Mouse (Mus musculus) liver, embryonic 12.5 days (tissue): ENCODE data around the gene Kmt2b. TPM values are rescaled to one million over a fixed set of nuclear protein-coding genes. Genes with fewer than 3 reads are reported as not detected.

ENCODE experiments used
- ATAC-seq: fragments of 200-750 bp; cut with Nextera tagmentation; 2 replicates; pipeline ENCODE4 v1.8.0; 2017; ENCODE audit warnings: moderate number of reproducible peaks, mild to moderate bottlenecking, moderate library complexity
- H3K27ac ChIP-seq: fragments of 300-500 bp; sonication (generic); 2 replicates; pipeline ENCODE4 v1.5.1; 2016; ENCODE audit warnings: mild to moderate bottlenecking
- H3K27me3 ChIP-seq: fragments of 300-500 bp; sonication (generic); replicated peaks from 2 replicates; pipeline ENCODE4 v1.6.1; 2016; ENCODE audit warnings: mild to moderate bottlenecking, moderate library complexity
- H3K36me3 ChIP-seq: fragments of 300-500 bp; sonication (generic); 2 replicates; pipeline ENCODE4 v1.6.1; 2016; ENCODE audit warnings: mild to moderate bottlenecking, moderate library complexity
- H3K4me1 ChIP-seq: fragments of 300-500 bp; sonication (generic); 2 replicates; pipeline ENCODE4 v1.6.1; 2016
- H3K4me2 ChIP-seq: fragments of 300-500 bp; sonication (generic); 2 replicates; pipeline ENCODE4 v1.6.1; 2016; ENCODE audit warnings: mild to moderate bottlenecking, moderate library complexity
- H3K4me3 ChIP-seq: fragments of 300-500 bp; sonication (generic); 2 replicates; pipeline ENCODE4 v1.5.1; 2016; ENCODE audit warnings: mild to moderate bottlenecking, moderate library complexity
- H3K9ac ChIP-seq: fragments of 300-500 bp; sonication (generic); 2 replicates; pipeline ENCODE4 v1.6.1; 2016; ENCODE audit warnings: mild to moderate bottlenecking, moderate library complexity
- H3K9me3 ChIP-seq: fragments of 300-500 bp; sonication (generic); replicated peaks from 2 replicates; pipeline ENCODE4 v1.6.1; 2016; ENCODE audit warnings: mild to moderate bottlenecking, moderate library complexity
- WGBS: fragments of 180-500 bp; shearing (Covaris S2); methylation state at CpG from one replicate; pipeline ENCODE4 v1.1.7; 2016; ENCODE audit not compliant: insufficient replicate concordance; 5-methylcytosine and 5-hydroxymethylcytosine counted together
- microRNA-seq: library from miRNA; unstranded; fragments of <30 nt; microRNA quantifications from one replicate; pipeline ENCODE4, GENCODE M21; 2017
- polyA plus RNA-seq: library from polyadenylated mRNA; unstranded; fragments of >200 nt; fragmentation: Nextera tagmentation; extraction: Ambion mirVana; gene quantifications from 2 replicates; pipeline ENCODE4 v1.2.1, GENCODE M21; 2016

Gene Kmt2b
- polyA plus RNA-seq, 1 experiment from 2014 or later: 4.9 TPM

DNA sequence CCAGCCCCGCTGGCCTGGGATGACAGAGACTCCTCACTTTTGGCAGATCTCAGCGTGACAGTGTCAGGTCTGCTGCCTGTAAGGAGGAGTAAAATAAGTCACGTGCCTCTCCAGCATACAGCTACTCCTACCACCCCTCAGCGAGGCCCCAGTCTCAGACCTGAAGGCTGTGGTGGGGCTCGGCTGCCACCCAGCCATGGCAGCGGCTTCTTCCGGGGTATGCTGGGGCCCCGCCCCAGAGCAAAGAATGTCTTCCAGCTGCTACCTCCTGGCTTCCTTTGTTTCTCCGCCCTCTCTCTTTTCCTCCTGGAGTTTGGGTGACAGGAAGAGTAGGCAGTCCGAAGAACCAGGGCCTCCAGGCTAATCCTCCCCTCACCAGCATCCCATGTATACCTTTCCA lies 62.6 kb downstream of the Kmt2b start:
- ATAC-seq: no peak
- H3K4me3 ChIP-seq: no peak overlapping the region
- 48% methylated on average over 10 of the region's 10 CpGs for WGBS

GRCm38 (mm10) chr7:30524487-30524886 lies 64.0 kb downstream of the Kmt2b start:
- Histone ChIP-seq H3K27ac (no peak overlapping the region), H3K36me3 (peaks cover 62% of the 10 kb centered on the region), H3K9me3 (no peaks in the 10 kb centered on the region), H3K9ac (no peak overlapping the region), H3K4me3 (no peak overlapping the region), H3K4me1 (peaks cover 6% of the 10 kb centered on the region; the same call in 1 of the 2 replicates), H3K4me2 (no peak overlapping the region), H3K27me3 (0 out of 2 replicates have a peak, but pooled peaks cover 3% of the 10 kb centered on the region)
- ATAC-seq: no peak
- 80% methylated on average over 6 of the region's 6 CpGs for WGBS

More for the DNA sequence above, 62.6 kb downstream of the Kmt2b start:
- Histone ChIP-seq H3K4me2 (no peak overlapping the region), H3K9ac (no peak overlapping the region), H3K36me3 (peaks cover 77% of the 10 kb centered on the region), H3K9me3 (no peaks in the 10 kb centered on the region), H3K27ac (no peak overlapping the region), H3K4me1 (peaks cover 6% of the 10 kb centered on the region; the same call in 1 of the 2 replicates), H3K27me3 (no peaks in the 10 kb centered on the region)

GRCm38 (mm10) chr7:30522871-30523270 lies 65.7 kb downstream of the Kmt2b start:
- ATAC-seq: no peak
- no peak overlapping the region for H3K27ac ChIP-seq
- 85% methylated on average over 10 of the region's 10 CpGs for WGBS
- peaks cover 6% of the 10 kb centered on the region; the same call in 1 of the 2 replicates for H3K4me1 ChIP-seq
- peaks cover 46% of the 10 kb centered on the region for H3K36me3 ChIP-seq
- 0 out of 2 replicates have a peak, but pooled peaks cover 3% of the 10 kb centered on the region for H3K27me3 ChIP-seq
- no peak overlapping the region for H3K9ac ChIP-seq
- H3K4me3 ChIP-seq: no peak overlapping the region
- no peak overlapping the region for H3K4me2 ChIP-seq
- no peaks in the 10 kb centered on the region for H3K9me3 ChIP-seq

- WGBS: 72% methylated on average over 5 of the region's 5 CpGs
- no peaks in the 10 kb centered on the region for H3K9me3 ChIP-seq
- H3K4me3 ChIP-seq: no peak overlapping the region
- ATAC-seq: no peak
- H3K4me2 ChIP-seq: no peak overlapping the region
- H3K27ac ChIP-seq: no peak overlapping the region
- H3K27me3 ChIP-seq: 0 out of 2 replicates have a peak, but pooled peaks cover 3% of the 10 kb centered on the region
- H3K9ac ChIP-seq: no peak overlapping the region
- H3K4me1 ChIP-seq: 0 out of 2 replicates have a peak, but pooled peaks cover under 1% of the 10 kb centered on the region
- H3K36me3 ChIP-seq: peaks cover 26% of the 10 kb centered on the region
These were observed 67.7 kb downstream of the Kmt2b start for GRCm38 (mm10) chr7:30520856-30521255.

GRCm38 (mm10) chr7:30520396-30520795 lies 68.1 kb downstream of the Kmt2b start:
- WGBS: 57% methylated on average over 4 of the region's 4 CpGs
- Histone ChIP-seq H3K9ac (no peak overlapping the region), H3K9me3 (no peaks in the 10 kb centered on the region), H3K4me2 (no peak overlapping the region), H3K27ac (no peak overlapping the region), H3K4me3 (no peak overlapping the region), H3K36me3 (peaks cover 21% of the 10 kb centered on the region), H3K4me1 (no peaks in the 10 kb centered on the region), H3K27me3 (0 out of 2 replicates have a peak, but pooled peaks cover 3% of the 10 kb centered on the region)
- ATAC-seq: no peak

Small RNA genes within 50 kb of the gene (microRNA-seq; reads per million reads assigned to microRNA genes)
- gene Gm38670 (4.2 reads per million, percentile 6 among the genes with 10 or more reads in this experiment), gene Mir3569 (not detected)

Other genes starting within 250 kb of the Kmt2b start
- gene Lrfn3, start 226.0 kb downstream of the Kmt2b start, polyA plus RNA-seq: 1.9 and 2.1 TPM in 2 replicates
- gene Tyrobp, start 175.0 kb downstream of the Kmt2b start, polyA plus RNA-seq: 51.1 and 52.7 TPM in 2 replicates
- 3.0 and 4.1 TPM in 2 replicates for gene Hcst, start 168.9 kb downstream of the Kmt2b start, polyA plus RNA-seq
- gene Nfkbid, start 167.0 kb downstream of the Kmt2b start, polyA plus RNA-seq: 1.5 and 2.1 TPM in 2 replicates
- 7.5 and 8.2 TPM in 2 replicates for gene Aplp1, start 143.2 kb downstream of the Kmt2b start, polyA plus RNA-seq
- gene Kirrel2, start 131.0 kb downstream of the Kmt2b start, polyA plus RNA-seq: 0.05 and 0.17 TPM in 2 replicates
- 0.14 and 0.18 TPM in 2 replicates for gene Nphs1, start 130.4 kb downstream of the Kmt2b start, polyA plus RNA-seq
- 21.1 and 22.3 TPM in 2 replicates for gene Prodh2, start 95.1 kb downstream of the Kmt2b start, polyA plus RNA-seq
- gene Arhgap33, start 53.7 kb downstream of the Kmt2b start, polyA plus RNA-seq: 4.0 and 4.8 TPM in 2 replicates
- gene Hspb6, start 36.5 kb downstream of the Kmt2b start, polyA plus RNA-seq: 5.0 and 5.4 TPM in 2 replicates
- 5.3 and 5.6 TPM in 2 replicates for gene Proser3, start 36.4 kb downstream of the Kmt2b start, polyA plus RNA-seq
- 30.3 and 31.4 TPM in 2 replicates for gene Lin37, start 28.9 kb downstream of the Kmt2b start, polyA plus RNA-seq
- 51.9 and 55.1 TPM in 2 replicates for gene U2af1l4, start 25.4 kb downstream of the Kmt2b start, polyA plus RNA-seq
- gene Gm49396, start 25.4 kb downstream of the Kmt2b start, polyA plus RNA-seq: 5.8 and 6.7 TPM in 2 replicates
- 83.3 and 87.9 TPM in 2 replicates for gene Psenen, start 25.1 kb downstream of the Kmt2b start, polyA plus RNA-seq
- gene Igflr1, start 23.3 kb downstream of the Kmt2b start, polyA plus RNA-seq: 3.0 and 3.9 TPM in 2 replicates
- gene Zbtb32, start 10.2 kb upstream of the Kmt2b start, polyA plus RNA-seq: 0.17 and 0.20 TPM in 2 replicates
- 0.25 and 0.33 TPM in 2 replicates for gene Upk1a, start 24.1 kb upstream of the Kmt2b start, polyA plus RNA-seq
- 691 and 732 TPM in 2 replicates for gene Cox6b1, start 37.4 kb upstream of the Kmt2b start, polyA plus RNA-seq
- 0.12 and 0.19 TPM in 2 replicates for gene Etv2, start 47.1 kb upstream of the Kmt2b start, polyA plus RNA-seq
- gene Rbm42, start 61.6 kb upstream of the Kmt2b start, polyA plus RNA-seq: 83.1 and 83.5 TPM in 2 replicates
- gene Haus5, start 76.3 kb upstream of the Kmt2b start, polyA plus RNA-seq: 47.8 and 50.4 TPM in 2 replicates
- gene Pmis2, start 82.9 kb upstream of the Kmt2b start, polyA plus RNA-seq: not detected in 2 replicates
- gene 2200002J24Rik, start 110.2 kb upstream of the Kmt2b start, polyA plus RNA-seq: 0.65 and 1.0 TPM in 2 replicates
- gene Atp4a, start 123.5 kb upstream of the Kmt2b start, polyA plus RNA-seq: 1.8 and 1.9 TPM in 2 replicates
- gene Tmem147, start 140.8 kb upstream of the Kmt2b start, polyA plus RNA-seq: 125 and 126 TPM in 2 replicates
- gene Gapdhs, start 155.0 kb upstream of the Kmt2b start, polyA plus RNA-seq: not detected in 2 replicates
- 0.19 and 0.41 TPM in 2 replicates for gene Sbsn, start 162.7 kb upstream of the Kmt2b start, polyA plus RNA-seq
- not detected in 2 replicates for gene Dmkn, start 175.0 kb upstream of the Kmt2b start, polyA plus RNA-seq
- gene Krtdap, start 199.2 kb upstream of the Kmt2b start, polyA plus RNA-seq: not detected in 2 replicates
- 0.21 and 0.53 TPM in 2 replicates for gene Ffar2, start 235.0 kb upstream of the Kmt2b start, polyA plus RNA-seq